Comparison of ENCODE assay signal across 9 mouse cellular contexts in genomic region chr13:46872194-46872593, GRCm38 (mm10). TPM values are rescaled to one million over a fixed set of nuclear protein-coding genes. Genes with fewer than 3 reads are reported as not detected.
DNase-seq lines count a peak whose midpoint lies in the region; ATAC-seq and TF ChIP-seq lines count a peak whose summit lies in the region.
"Had no signal": no experiment of that assay in that cellular context is flagged by ENCODE, and none has a peak within 500 bp of the region (broad histone marks: within the 10 kb centered on the region; RNA-seq: fewer than 3 reads in every experiment).

No protein-coding gene starts in this region.

- WGBS in kidney, embryonic 16.5 days = 46% methylated on average over 6 of the region's 6 CpGs

- peaks cover 5% of the 10 kb centered on the region; the same call in 1 of the 2 replicates for H3K4me1 ChIP-seq in kidney, embryonic 16.5 days (ENCODE audit: insufficient read depth, low read length)

- no peaks in the 10 kb centered on the region for H3K27me3 ChIP-seq in kidney, embryonic 16.5 days (ENCODE audit: insufficient read depth, low read length)
- H3K27me3 ChIP-seq: megakaryocyte, embryonic 14.5 days had no signal

- H3K36me3 ChIP-seq in kidney, embryonic 16.5 days (ENCODE audit: insufficient read depth, low read length) = no peaks in the 10 kb centered on the region

- H3K27ac ChIP-seq in layer of hippocampus, adult 2 months = peak overlapping the region; percentile 75
- no peak overlapping the region for H3K27ac ChIP-seq in kidney, embryonic 16.5 days (ENCODE audit: low read length)

- no peak overlapping the region for H3K4me3 ChIP-seq in layer of hippocampus, adult 2 months
- no peak overlapping the region for H3K4me3 ChIP-seq in kidney, embryonic 16.5 days (ENCODE audit: low read length)
- H3K4me3 ChIP-seq: megakaryocyte, embryonic 14.5 days had no signal

- no peak overlapping the region for H3K9ac ChIP-seq in kidney, embryonic 16.5 days (replicated peaks; ENCODE audit: low read length)

- DNase-seq in layer of hippocampus, adult 2 months (ENCODE audit: low spot score in 2 of 2) = no peak
- DNase-seq in layer of hippocampus, postnatal 25 days (ENCODE audit: extremely low spot score in 1 of 2, low spot score in 1 of 2) = no peak
- DNase-seq in forelimb bud, embryonic 11.5 days (ENCODE audit: low read depth, low spot score) = peak; percentile 34
- peak; percentile 26 for DNase-seq in neural tube, embryonic 10.5 days (ENCODE audit: extremely low spot score, low spot score)
- DNase-seq in urinary bladder, postnatal 25 days (ENCODE audit: low spot score) = no peak
- no peak for DNase-seq in yolk sac, embryonic 10.5 days (ENCODE audit: low spot score)
- no peak for DNase-seq in spleen, adult 12 weeks (ENCODE audit: low spot score)

- 0 out of 2 replicates have a peak, but pooled peaks have one; percentile 42 for ATAC-seq in kidney, embryonic 16.5 days (ENCODE audit: low FRiP score, low TSS enrichment)

- H3K4me2 ChIP-seq in kidney, embryonic 16.5 days (replicated peaks; ENCODE audit: low read depth, low read length) = no peak overlapping the region

- TF ChIP-seq CTCF in layer of hippocampus, adult 2 months (conservative IDR thresholded peaks at IDR 0.05) = peak; percentile 56

- H3K9me3 ChIP-seq in kidney, embryonic 16.5 days (ENCODE audit: low read length) = no peaks in the 10 kb centered on the region
- H3K9me3 ChIP-seq: megakaryocyte, embryonic 14.5 days had no signal

RNA-seq across cellular contexts. Expression of gene Kif13a, which starts 57.5 kb away (rescaled TPM):
- total RNA-seq in layer of hippocampus, adult 2 months (2021) = 10 to 100 TPM; 20.9 to 21.7 TPM
- 10 to 100 TPM; 17.5 to 21.9 TPM for total RNA-seq in layer of hippocampus, postnatal 25 days (2021)
- 8.1 and 10.1 TPM in 2 replicates for polyA plus RNA-seq in kidney, embryonic 16.5 days (2015; fragmentation: Nextera tagmentation; extraction: Ambion mirVana)

Comparison
In these comparisons a context has a peak if more than half of its experiments do, and no peak if none do; other contexts are left out.
1. DNase-seq: peak in forelimb bud, embryonic 11.5 days (single experiment) and neural tube, embryonic 10.5 days (single experiment); none in layer of hippocampus, adult 2 months (0 of 2), layer of hippocampus, postnatal 25 days (0 of 2), urinary bladder, postnatal 25 days (single experiment), yolk sac, embryonic 10.5 days (single experiment) and spleen, adult 12 weeks (single experiment).